Mouse (Mus musculus) hindbrain, embryonic 16.5 days (tissue): ENCODE data around the gene Ecpas. TPM values are rescaled to one million over a fixed set of nuclear protein-coding genes. Genes with fewer than 3 reads are reported as not detected.
A peak's percentile ranks its signal among the peaks of the same experiment; 100 is the strongest.

Experiments
- ATAC-seq: fragments of 200-750 bp; cut with Nextera tagmentation; 2 replicates; pipeline ENCODE4 v1.8.0; 2017; ENCODE audit warnings: moderate TSS enrichment, moderate library complexity
- H3K27ac ChIP-seq: fragments of 300-500 bp; sonication (generic); 2 replicates; pipeline ENCODE4 v1.5.1; 2014; ENCODE audit warnings: low read depth, mild to moderate bottlenecking, control low read depth, low read length, moderate library complexity
- H3K27me3 ChIP-seq: fragments of 300-500 bp; sonication (generic); replicated peaks from 2 replicates; pipeline ENCODE4 v1.6.1; 2014; ENCODE audit warnings: low read length; ENCODE audit not compliant: control insufficient read depth, insufficient read depth
- H3K36me3 ChIP-seq: fragments of 300-500 bp; sonication (generic); 2 replicates; pipeline ENCODE4 v1.6.1; 2014; ENCODE audit warnings: mild to moderate bottlenecking, low read length, moderate library complexity, mixed read lengths; ENCODE audit not compliant: control insufficient read depth, insufficient read depth
- H3K4me1 ChIP-seq: fragments of 300-500 bp; sonication (generic); 2 replicates; pipeline ENCODE4 v1.6.1; 2014; ENCODE audit warnings: low read depth, low read length; ENCODE audit not compliant: control insufficient read depth, insufficient read depth
- H3K4me2 ChIP-seq: fragments of 300-500 bp; sonication (generic); 2 replicates; pipeline ENCODE4 v1.6.1; 2014; ENCODE audit warnings: mild to moderate bottlenecking, low read length, control low read depth, moderate library complexity
- H3K4me3 ChIP-seq: fragments of 300-500 bp; sonication (generic); 2 replicates; pipeline ENCODE4 v1.5.1; 2014; ENCODE audit warnings: mild to moderate bottlenecking, low read length, control low read depth, moderate library complexity
- H3K9ac ChIP-seq: fragments of 300-500 bp; sonication (generic); 2 replicates; pipeline ENCODE4 v1.6.1; 2014; ENCODE audit warnings: low read depth, mild to moderate bottlenecking, control low read depth, low read length, moderate library complexity
- H3K9me3 ChIP-seq: fragments of 300-500 bp; sonication (generic); 2 replicates; pipeline ENCODE4 v1.6.1; 2014; ENCODE audit warnings: mild to moderate bottlenecking, low read length, moderate library complexity; ENCODE audit not compliant: control insufficient read depth
- WGBS: fragments of 180-500 bp; shearing (Covaris S2); extraction: QIAGEN DNeasy Blood & Tissue Kit; methylation state at CpG from one replicate; pipeline ENCODE4 v1.1.7; 2014; 5-methylcytosine and 5-hydroxymethylcytosine counted together
- polyA plus RNA-seq: library from polyadenylated mRNA; unstranded; fragments of >200 nt; fragmentation: Nextera tagmentation; extraction: Ambion mirVana; gene quantifications from 2 replicates; pipeline ENCODE4 v1.2.1, GENCODE M21; 2015

Gene Ecpas
- 29.0 and 31.1 TPM in 2 replicates for polyA plus RNA-seq

DNA sequence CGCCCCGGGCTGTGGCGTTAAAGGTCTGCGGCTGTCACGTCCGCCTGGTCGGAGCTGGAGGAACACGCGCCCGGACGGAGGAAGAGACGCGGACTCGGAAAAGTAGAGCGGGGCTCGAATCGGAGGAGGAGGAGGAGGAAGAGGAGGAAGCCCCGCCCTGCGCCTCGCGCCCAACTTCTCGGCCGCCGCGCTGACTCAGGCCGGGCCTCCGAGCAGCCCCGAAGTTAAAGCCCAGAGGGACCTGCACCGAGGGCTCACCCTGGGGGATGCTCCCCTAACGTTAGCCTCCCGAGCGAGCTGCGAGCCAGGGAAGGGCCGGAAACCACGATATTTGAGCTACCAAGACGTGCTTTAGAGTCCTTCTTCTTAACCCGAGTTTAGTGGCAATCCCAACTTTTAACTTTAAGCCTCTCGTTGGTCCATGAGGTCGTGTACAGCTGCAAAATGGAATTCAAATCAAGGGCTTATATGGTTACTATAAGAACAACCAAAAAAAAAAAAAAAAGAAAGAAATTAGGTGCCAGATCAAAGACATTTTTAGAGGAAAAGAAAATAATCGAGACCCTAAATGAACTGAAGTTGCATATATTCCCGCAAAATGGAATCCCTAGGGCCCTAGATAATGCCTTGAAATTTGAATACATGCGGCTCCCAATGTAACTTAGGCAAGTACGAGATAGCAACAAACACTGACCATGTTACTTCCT, at the start of gene Ecpas:
Gene Ecpas (minus strand): TSS at position 121 of the 707 bp plus-strand sequence.
- peak within 1 kb of the TSS; percentile 98 for H3K4me3 ChIP-seq
- no peaks in the 10 kb centered on the region for H3K9me3 ChIP-seq
- H3K9ac ChIP-seq = peak within 1 kb of the TSS; percentile 99
- H3K4me1 ChIP-seq = peaks cover 14% of the 10 kb centered on the region
- peak; percentile 66; the same call in 1 of the 2 replicates for ATAC-seq
- H3K27me3 ChIP-seq = no peaks in the 10 kb centered on the region
- H3K4me2 ChIP-seq = peak within 1 kb of the TSS; percentile 73
- H3K27ac ChIP-seq = peak within 1 kb of the TSS; percentile 99
- no peaks in the 10 kb centered on the region for H3K36me3 ChIP-seq
- 3% methylated on average over 43 of the region's 43 CpGs for WGBS

DNA sequence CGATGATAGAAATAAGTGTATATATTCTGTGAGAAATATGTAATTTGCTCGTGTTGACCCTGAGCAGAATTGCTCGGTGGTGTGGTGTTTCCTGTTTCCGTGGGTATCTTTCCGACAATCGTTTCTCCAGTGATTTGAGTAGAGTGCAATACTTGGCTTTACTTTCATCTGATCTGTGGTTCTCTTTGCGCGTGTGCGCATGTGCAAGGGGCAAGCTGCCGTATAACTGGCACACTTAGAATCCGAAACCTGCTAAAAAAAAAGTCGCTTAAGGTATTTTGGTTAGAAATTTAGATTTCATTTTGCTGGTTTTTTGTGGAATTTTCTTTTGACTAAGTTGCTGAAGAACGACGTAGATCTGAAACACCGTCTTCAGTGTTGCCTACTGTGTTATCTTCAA, 49.2 kb upstream of the Ecpas start:
- 93% methylated on average over 15 of the region's 15 CpGs for WGBS
- Histone ChIP-seq H3K27me3 (no peaks in the 10 kb centered on the region), H3K4me2 (no peak overlapping the region), H3K9me3 (no peaks in the 10 kb centered on the region), H3K4me3 (no peak overlapping the region), H3K36me3 (peaks cover 17% of the 10 kb centered on the region), H3K27ac (no peak overlapping the region), H3K4me1 (no peaks in the 10 kb centered on the region), H3K9ac (no peak overlapping the region)
- no peak for ATAC-seq

DNA sequence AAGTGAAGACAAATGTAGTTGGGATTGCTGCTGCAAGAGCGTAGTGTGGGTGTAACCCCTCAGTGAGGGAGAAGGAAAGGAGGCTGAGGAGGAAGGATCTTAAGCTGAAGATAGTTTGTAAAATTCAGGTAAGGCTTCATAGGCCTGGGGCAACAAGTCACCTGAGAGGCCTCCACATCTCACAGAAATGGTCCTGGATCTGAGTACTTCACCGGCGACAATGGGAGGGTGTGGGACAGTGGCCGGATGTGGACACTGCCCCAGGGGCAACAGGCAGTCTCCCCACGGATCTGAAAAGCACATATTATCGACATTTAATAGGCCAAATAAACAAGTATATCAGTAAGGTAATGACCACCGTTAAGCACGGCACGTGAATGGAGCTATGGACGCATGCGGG, 40.1 kb upstream of the Ecpas start:
- WGBS = 94% methylated on average over 11 of the region's 11 CpGs
- Histone ChIP-seq H3K4me1 (no peaks in the 10 kb centered on the region), H3K4me2 (no peak overlapping the region), H3K4me3 (no peak overlapping the region), H3K36me3 (peaks cover 16% of the 10 kb centered on the region), H3K9ac (no peak overlapping the region), H3K27ac (no peak overlapping the region), H3K9me3 (no peaks in the 10 kb centered on the region), H3K27me3 (no peaks in the 10 kb centered on the region)
- no peak for ATAC-seq

DNA sequence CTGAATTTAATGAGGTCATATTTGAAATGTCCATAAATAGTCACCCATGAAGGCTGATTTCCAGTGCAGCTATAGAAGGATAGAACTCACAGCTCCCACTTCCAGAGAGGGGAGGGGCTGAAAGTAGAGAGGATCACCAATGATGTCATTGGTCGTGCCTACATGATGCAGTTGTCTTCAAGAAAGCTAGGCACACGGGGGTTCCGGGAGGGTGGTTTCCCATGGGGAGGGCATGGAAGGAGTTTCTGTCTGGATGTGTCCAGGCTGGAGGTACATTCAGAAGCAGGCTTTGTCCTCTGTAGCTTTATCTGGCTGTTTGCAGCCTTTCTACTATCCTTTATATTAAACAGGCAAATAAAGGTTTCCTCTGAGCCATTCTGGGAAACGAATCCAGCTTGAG, 35.8 kb upstream of the Ecpas start:
- 91% methylated on average over 4 of the region's 4 CpGs for WGBS
- no peaks in the 10 kb centered on the region for H3K9me3 ChIP-seq
- peaks cover 9% of the 10 kb centered on the region for H3K4me1 ChIP-seq
- ATAC-seq = no peak
- H3K27me3 ChIP-seq = no peaks in the 10 kb centered on the region
- H3K9ac ChIP-seq = no peak overlapping the region
- H3K4me3 ChIP-seq = no peak overlapping the region
- H3K36me3 ChIP-seq = 0 out of 2 replicates have a peak, but pooled peaks cover 5% of the 10 kb centered on the region
- no peak overlapping the region for H3K4me2 ChIP-seq
- H3K27ac ChIP-seq = no peak overlapping the region

DNA sequence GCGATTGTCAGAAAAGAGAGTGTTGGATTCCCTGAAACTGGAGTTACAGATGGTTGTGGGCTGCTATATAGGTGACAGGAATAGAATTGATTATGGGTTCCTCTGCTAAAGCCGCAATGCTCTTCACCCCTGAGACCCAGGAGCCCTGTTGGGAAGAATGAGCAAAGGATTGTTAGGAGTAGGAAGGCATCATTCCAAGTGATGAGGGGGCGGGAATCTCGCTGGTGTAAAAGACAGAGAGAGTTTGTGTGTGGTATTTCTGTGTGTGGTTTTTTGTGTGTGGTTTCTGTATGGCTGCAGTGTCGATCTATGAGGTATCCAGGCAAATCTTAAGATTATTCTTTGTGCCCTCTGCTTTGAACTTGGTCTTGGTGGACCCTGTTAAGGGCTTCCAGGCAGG, 32.1 kb upstream of the Ecpas start:
- H3K4me3 ChIP-seq = peak overlapping the region; percentile 76
- no peak overlapping the region for H3K27ac ChIP-seq
- H3K4me2 ChIP-seq = peak overlapping the region; percentile 59
- 0 out of 2 replicates have a peak overlapping the region, but pooled peaks have one; percentile 84 for H3K9ac ChIP-seq
- no peak for ATAC-seq
- WGBS = 68% methylated on average over 5 of the region's 5 CpGs
- peaks cover 13% of the 10 kb centered on the region for H3K4me1 ChIP-seq
- H3K27me3 ChIP-seq = no peaks in the 10 kb centered on the region
- no peaks in the 10 kb centered on the region for H3K9me3 ChIP-seq
- no peaks in the 10 kb centered on the region for H3K36me3 ChIP-seq

DNA sequence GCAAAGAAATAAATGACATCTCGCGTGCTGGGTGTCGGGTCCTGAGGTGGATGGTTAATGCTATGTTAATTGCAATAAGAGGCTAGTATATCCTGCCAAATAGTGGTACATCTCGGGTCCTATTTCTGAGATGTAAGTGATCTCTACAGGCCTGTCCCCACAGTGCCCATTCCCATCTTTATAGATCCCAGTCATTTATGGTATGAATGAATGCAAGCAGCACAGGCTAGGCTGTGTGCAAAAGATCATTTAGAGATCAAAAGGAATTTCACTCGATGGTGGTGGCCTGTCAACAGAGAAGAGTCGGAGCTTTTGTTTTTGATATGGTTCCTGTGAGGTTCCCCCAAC, 31.6 kb upstream of the Ecpas start:
- 13% methylated on average over 6 of the region's 6 CpGs for WGBS
- H3K9me3 ChIP-seq = no peaks in the 10 kb centered on the region
- H3K27ac ChIP-seq = no peak overlapping the region
- H3K36me3 ChIP-seq = no peaks in the 10 kb centered on the region
- peak overlapping the region; percentile 76 for H3K4me3 ChIP-seq
- peaks cover 13% of the 10 kb centered on the region for H3K4me1 ChIP-seq
- peak overlapping the region; percentile 59 for H3K4me2 ChIP-seq
- peak; percentile 48 for ATAC-seq
- H3K27me3 ChIP-seq = no peaks in the 10 kb centered on the region
- peak overlapping the region; percentile 84 for H3K9ac ChIP-seq

DNA sequence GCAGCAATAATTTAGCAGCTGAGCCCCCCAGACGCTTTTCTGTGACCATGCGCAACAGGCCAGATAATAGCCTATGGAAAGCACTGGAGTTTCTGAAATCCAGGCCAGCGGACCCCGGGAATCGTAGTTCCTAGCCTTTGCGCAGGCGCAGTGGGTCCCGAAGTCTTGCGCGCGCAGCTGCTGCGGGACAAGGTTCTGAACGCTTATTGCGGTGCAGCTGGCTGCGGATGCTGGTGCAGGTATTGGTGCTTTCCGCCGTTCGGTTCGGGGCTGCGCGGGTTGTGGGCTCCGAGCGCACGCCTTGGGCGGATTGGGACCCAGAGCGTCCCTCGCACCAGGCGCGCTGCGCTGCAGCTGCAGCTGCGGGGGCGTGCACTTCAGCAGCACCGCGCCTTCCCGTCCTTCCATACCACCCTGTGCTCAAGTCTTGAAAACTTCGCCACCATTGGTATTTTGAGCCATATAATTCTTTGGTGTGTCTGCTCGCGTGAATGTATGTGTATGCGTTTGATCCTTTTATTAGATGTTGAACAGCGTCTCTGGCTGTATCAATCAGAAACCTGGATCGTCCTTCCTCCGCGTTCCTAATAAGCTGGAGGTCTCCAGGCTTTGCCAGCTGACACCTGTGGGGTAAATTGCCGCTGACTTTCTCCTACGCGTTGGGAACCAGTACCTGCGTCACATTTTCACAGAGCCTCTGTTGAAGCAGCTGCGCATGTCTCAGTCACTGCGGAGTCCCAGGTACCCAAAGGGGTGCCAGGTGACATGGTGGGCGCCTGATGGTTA, 31.1 kb upstream of the Ecpas start, which contains the start of gene Zkscan16:
Gene Zkscan16 (plus strand): TSS at position 209 of the 786 bp plus-strand sequence.
- H3K9me3 ChIP-seq = no peaks in the 10 kb centered on the region
- peak; percentile 94 for ATAC-seq
- H3K9ac ChIP-seq = peak within 1 kb of the TSS; percentile 84
- H3K27ac ChIP-seq = peak within 1 kb of the TSS; percentile 80
- H3K4me1 ChIP-seq = peaks cover 13% of the 10 kb centered on the region
- peak within 1 kb of the TSS; percentile 59 for H3K4me2 ChIP-seq
- H3K4me3 ChIP-seq = peak within 1 kb of the TSS; percentile 76
- under 1% methylated on average over 48 of the region's 50 CpGs for WGBS
- H3K27me3 ChIP-seq = no peaks in the 10 kb centered on the region
- no peaks in the 10 kb centered on the region for H3K36me3 ChIP-seq

DNA sequence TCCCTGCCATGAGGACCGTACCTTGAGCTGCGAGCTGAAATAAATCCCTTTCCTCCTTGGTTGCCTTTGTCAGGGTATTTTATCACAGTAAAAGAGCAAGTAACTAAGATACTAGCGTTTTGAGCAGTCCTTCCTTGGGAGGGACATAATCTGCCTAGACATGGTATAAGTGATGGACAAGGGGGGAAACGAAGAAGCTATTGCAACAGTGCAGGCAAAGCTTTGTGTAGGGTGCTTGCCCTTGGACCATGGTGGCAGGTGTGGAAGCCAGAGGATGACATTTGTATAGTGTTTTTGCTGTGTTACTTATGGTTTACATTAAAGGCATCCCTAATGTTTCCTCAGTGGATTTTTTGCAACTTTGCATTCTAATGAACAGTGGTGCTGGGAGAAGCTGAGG, 30.4 kb upstream of the Ecpas start:
- Histone ChIP-seq H3K4me3 (peak overlapping the region; percentile 76), H3K27me3 (no peaks in the 10 kb centered on the region), H3K4me2 (peak overlapping the region; percentile 59), H3K36me3 (no peaks in the 10 kb centered on the region), H3K9ac (peak overlapping the region; percentile 84), H3K9me3 (no peaks in the 10 kb centered on the region), H3K27ac (peak overlapping the region; percentile 80; the same call in 1 of the 2 replicates), H3K4me1 (peaks cover 13% of the 10 kb centered on the region)
- 73% methylated on average over 4 of the region's 4 CpGs for WGBS
- ATAC-seq = peak; percentile 32

DNA sequence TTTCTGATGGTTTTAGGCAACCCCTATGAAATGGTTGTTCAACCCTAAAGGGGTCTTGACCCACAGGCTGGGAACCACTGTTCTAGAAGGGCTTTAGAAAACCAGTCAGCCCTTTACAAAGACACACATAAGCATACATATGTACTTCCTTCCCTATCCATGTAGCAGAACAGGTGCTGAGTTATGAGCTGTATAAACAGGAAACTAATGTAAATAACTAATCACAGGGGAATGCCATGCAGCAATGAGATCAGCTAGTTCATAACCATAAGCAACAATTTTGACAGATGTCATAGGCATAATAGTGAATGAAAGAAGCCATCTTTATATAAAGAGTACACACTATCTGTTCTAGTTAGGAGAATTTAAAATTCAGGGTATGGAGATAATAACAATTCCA, 29.1 kb upstream of the Ecpas start:
- Histone ChIP-seq H3K9me3 (no peaks in the 10 kb centered on the region), H3K27ac (no peak overlapping the region), H3K4me2 (no peak overlapping the region), H3K4me1 (peaks cover 13% of the 10 kb centered on the region), H3K36me3 (no peaks in the 10 kb centered on the region), H3K27me3 (no peaks in the 10 kb centered on the region), H3K4me3 (no peak overlapping the region), H3K9ac (no peak overlapping the region)
- ATAC-seq = no peak
